Mouse (Mus musculus) small intestine, adult 2 months (tissue): ENCODE measurements around the gene Rangap1.

Experiments used
- CTCF ChIP-seq: fragments of 200-500 bp; IDR thresholded peaks from 2 replicates; pipeline ENCODE4 v1.5.1; 2012; ENCODE audit warnings: low read depth, mild to moderate bottlenecking, control low read depth, inconsistent platforms, low read length, moderate library complexity, mixed read lengths; ENCODE audit not compliant: insufficient replicate concordance, insufficient read length; ENCODE audit errors: extremely low read depth
- POLR2A ChIP-seq: fragments of 200-500 bp; IDR thresholded peaks from 2 replicates; pipeline ENCODE4 v1.6.1; 2012; ENCODE audit warnings: low read depth, mild to moderate bottlenecking, control low read depth, inconsistent platforms, low read length, moderate library complexity

DNA sequence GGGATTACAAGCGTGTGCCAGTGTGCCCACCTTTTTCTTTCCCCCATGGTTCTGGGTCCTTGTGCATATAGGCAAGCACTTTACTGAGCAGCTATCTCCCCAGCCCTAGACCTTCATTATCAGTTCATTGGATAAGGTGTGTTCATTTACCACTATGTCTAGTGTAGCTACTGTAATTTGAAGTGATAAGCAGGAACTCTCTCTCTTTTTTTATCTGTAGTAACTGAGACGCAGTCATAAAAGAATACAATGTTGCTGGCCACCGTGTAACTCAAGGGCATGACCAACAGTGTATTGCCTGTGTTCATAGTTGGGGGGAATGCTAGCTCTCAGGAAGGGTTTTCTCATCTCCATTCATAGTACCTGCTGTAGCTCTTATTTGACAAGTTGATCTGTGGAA lies 14.2 kb upstream of the Rangap1 start:
- TF ChIP-seq CTCF (no peak), POLR2A (no peak)
